Comparison of ENCODE assay signal across 9 mouse cellular contexts in the genomic region with DNA sequence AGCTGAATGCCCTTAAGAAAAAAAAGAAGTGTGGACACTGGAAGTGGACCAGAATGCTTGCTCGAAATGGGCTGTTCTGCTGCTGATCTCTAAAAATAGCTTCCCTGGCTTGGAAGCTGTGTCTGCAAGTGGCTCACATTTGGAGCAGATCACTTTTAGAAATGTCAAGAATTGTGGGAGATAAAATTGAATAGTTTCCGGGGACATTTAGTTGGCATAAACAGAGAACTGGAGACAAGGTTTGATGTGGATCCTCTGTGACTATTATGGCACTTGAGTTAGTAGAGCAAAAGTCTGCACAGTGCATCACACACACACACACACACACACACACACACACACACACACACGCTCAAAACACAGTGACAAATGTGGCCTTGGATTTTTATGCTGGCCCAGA. TPM values are rescaled to one million over a fixed set of nuclear protein-coding genes. Genes with fewer than 3 reads are reported as not detected.
DNase-seq lines count a peak whose midpoint lies in the region; ATAC-seq and TF ChIP-seq lines count a peak whose summit lies in the region.
"Had no signal": no experiment of that assay in that cellular context is flagged by ENCODE, and none has a peak within 500 bp of the region (broad histone marks: within the 10 kb centered on the region; RNA-seq: fewer than 3 reads in every experiment).

No protein-coding gene starts in this region.

- peak; percentile 53 for DNase-seq in adrenal gland, adult 2 months
- DNase-seq in adrenal gland, postnatal 4 days (ENCODE audit: low spot score in 2 of 2) = no peak
- DNase-seq in left cerebral cortex, adult 11 months (ENCODE audit: low spot score) = peak; percentile 24
- DNase-seq in left cerebral cortex, postnatal 4 days = no peak
- no peak for DNase-seq in Muller cell, postnatal 12 days (ENCODE audit: inconsistent ontology term)

- intact Hi-C loops in left cerebral cortex, postnatal 4 days (cut with DNase I) = no loop called here

- no peak for TF ChIP-seq POLR2A in myocyte (IDR thresholded peaks at IDR 0.05; ENCODE audit: insufficient read length, low read depth)

- H3K4me2 ChIP-seq in heart, embryonic 15.5 days = peak overlapping the region; percentile 26; the same call in 1 of the 2 replicates
- peak overlapping the region; percentile 10 for H3K4me2 ChIP-seq in myocyte (ENCODE audit: low read depth)
- H3K4me2 ChIP-seq: limb, embryonic 12.5 days had no signal

- no peak overlapping the region for H3K9ac ChIP-seq in heart, embryonic 15.5 days
- H3K9ac ChIP-seq: limb, embryonic 12.5 days had no signal

- 34% methylated on average over 3 of the region's 3 CpGs for WGBS in heart, embryonic 15.5 days

- no peak overlapping the region for H3ac ChIP-seq in myocyte (ENCODE audit: control insufficient read depth, insufficient read length)

- no peaks in the 10 kb centered on the region for H3K79me2 ChIP-seq in myocyte (ENCODE audit: control insufficient read depth, insufficient read depth)

- H3K9me3 ChIP-seq in heart, embryonic 15.5 days (replicated peaks) = no peaks in the 10 kb centered on the region
- H3K9me3 ChIP-seq: limb, embryonic 12.5 days had no signal

- peak; percentile 41; the same call in 1 of the 2 replicates for ATAC-seq in heart, embryonic 15.5 days (replicated peaks; ENCODE audit: insufficient number of reproducible peaks, insufficient read depth, low FRiP score, low read depth)
- ATAC-seq in erythroid progenitor cell, adult 5-6 weeks (replicated peaks; ENCODE audit: low FRiP score, poor library complexity, severe bottlenecking) = no peak

- H3K4me1 ChIP-seq in heart, embryonic 15.5 days (replicated peaks) = peaks cover 20% of the 10 kb centered on the region
- H3K4me1 ChIP-seq: limb, embryonic 12.5 days had no signal

- no peaks in the 10 kb centered on the region for H3K36me3 ChIP-seq in heart, embryonic 15.5 days
- no peaks in the 10 kb centered on the region for H3K36me3 ChIP-seq in myocyte (ENCODE audit: control insufficient read depth, insufficient read depth)
- H3K36me3 ChIP-seq: limb, embryonic 12.5 days had no signal

- peak overlapping the region; percentile 84 for H3K27ac ChIP-seq in heart, embryonic 15.5 days
- H3K27ac ChIP-seq: limb, embryonic 12.5 days had no signal

- no peak overlapping the region for H3K4me3 ChIP-seq in heart, embryonic 15.5 days
- no peak overlapping the region for H3K4me3 ChIP-seq in myocyte
- H3K4me3 ChIP-seq: limb, embryonic 12.5 days had no signal

- H3K27me3 ChIP-seq in heart, embryonic 15.5 days = no peaks in the 10 kb centered on the region
- no peaks in the 10 kb centered on the region for H3K27me3 ChIP-seq in myocyte (ENCODE audit: control insufficient read depth, insufficient read depth, insufficient read length)
- H3K27me3 ChIP-seq: limb, embryonic 12.5 days had no signal

TF ChIP-seq in myocyte, 11 proteins besides CTCF, POLR2A, EP300 and RAD21:
- no peak for TF ChIP-seq MYOG (IDR thresholded peaks at IDR 0.05; ENCODE audit: control insufficient read depth in 1 of 3, insufficient read depth in 1 of 3, insufficient read length in 2 of 3, low read depth in 2 of 3)
- no peak for TF ChIP-seq SRF (IDR thresholded peaks at IDR 0.05; ENCODE audit: control insufficient read depth, insufficient read length, low read depth)
- TF ChIP-seq E2F4 (IDR thresholded peaks at IDR 0.05; ENCODE audit: insufficient read depth) = no peak
- TF ChIP-seq USF1 (IDR thresholded peaks at IDR 0.05; ENCODE audit: low read depth) = no peak
- no peak for TF ChIP-seq TCF12 (IDR thresholded peaks at IDR 0.05; ENCODE audit: insufficient read depth, poor library complexity, severe bottlenecking)
- no peak for TF ChIP-seq POLR2AphosphoS2 (IDR thresholded peaks at IDR 0.05; ENCODE audit: insufficient read length, low read depth)
- no peak for TF ChIP-seq MYOD1 (IDR thresholded peaks at IDR 0.05; ENCODE audit: control insufficient read depth in 1 of 3, insufficient read length in 2 of 3, low read depth in 2 of 3)
- TF ChIP-seq TCF3 (IDR thresholded peaks at IDR 0.05; ENCODE audit: insufficient read length, low read depth) = no peak
- TF ChIP-seq REST (IDR thresholded peaks at IDR 0.05; ENCODE audit: insufficient read depth, insufficient read length) = no peak

RNA-seq across cellular contexts. Expression of gene Nabp1, which starts 36.8 kb away (rescaled TPM):
- 10 to 100 TPM; 51.2 to 66.1 TPM for total RNA-seq in adrenal gland, adult 2 months (2021)
- polyA plus RNA-seq in adrenal gland, adult 2 months (2012; rRNA removed) = 12.9 and 17.2 TPM in 2 replicates
- 10 to 100 TPM; 11.0 to 17.9 TPM for total RNA-seq in adrenal gland, postnatal 4 days (2021)
- 1 to 10 TPM; 7.7 to 8.4 TPM for total RNA-seq in left cerebral cortex, postnatal 4 days (2021)
- polyA plus RNA-seq in heart, embryonic 15.5 days (2015; fragmentation: Nextera tagmentation; extraction: Ambion mirVana) = 19.2 and 21.8 TPM in 2 replicates
- 21.2 TPM for polyA plus RNA-seq in myocyte (2012; fragmentation: generic; extraction: Trizol)
- total RNA-seq in erythroid progenitor cell, adult 5-6 weeks (2015; ENCODE audit: low replicate concordance) = 6.1 and 16.3 TPM in 2 replicates
- total RNA-seq in erythroid progenitor cell, adult 5-6 weeks (2017; ENCODE audit: low replicate concordance) = 14.8 and 16.7 TPM in 2 replicates

Comparison
In these comparisons a context has a peak if more than half of its experiments do, and no peak if none do; other contexts are left out.
1. DNase-seq: peak in adrenal gland, adult 2 months (single experiment) and left cerebral cortex, adult 11 months (single experiment); none in adrenal gland, postnatal 4 days (0 of 2), left cerebral cortex, postnatal 4 days (single experiment) and Muller cell, postnatal 12 days (single experiment).